Mouse (Mus musculus): ENCODE measurements at regions not wholly inside any gene's neighbourhood (a gene's known extent, or its start where the extent isn't known, plus 50 kb on each side); places are given as distances from the start of the nearest gene placed in this dataset.

- DNase-seq (ENCODE audit: low spot score in 2 of 2) = no peak
These were observed 109.6 kb upstream of the Dio3 start for GRCm38 (mm10) chr12:110169261-110169660.

DNA sequence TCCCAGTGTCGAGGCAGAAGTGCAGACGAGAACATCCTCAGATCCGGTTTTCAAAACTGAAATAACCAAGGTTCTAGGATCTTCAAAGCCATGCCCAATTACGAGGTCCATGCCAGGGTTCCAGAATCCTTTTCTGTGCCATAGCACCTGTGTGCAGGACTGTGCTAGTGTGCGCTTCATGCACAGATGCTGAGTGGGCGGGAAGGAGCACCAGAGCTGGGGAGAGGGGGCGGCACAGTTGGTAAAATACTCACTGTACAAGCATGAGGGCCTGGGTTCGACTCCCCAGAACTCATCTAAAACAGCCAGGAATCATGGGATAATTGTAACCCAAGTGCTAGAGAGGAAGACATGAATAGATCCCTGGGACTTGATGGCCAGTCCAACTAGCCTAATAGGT lies 108.4 kb upstream of the Dio3 start:
- peak; percentile 22 to 61 for DNase-seq (ENCODE audit: low spot score in 2 of 2)

DNA sequence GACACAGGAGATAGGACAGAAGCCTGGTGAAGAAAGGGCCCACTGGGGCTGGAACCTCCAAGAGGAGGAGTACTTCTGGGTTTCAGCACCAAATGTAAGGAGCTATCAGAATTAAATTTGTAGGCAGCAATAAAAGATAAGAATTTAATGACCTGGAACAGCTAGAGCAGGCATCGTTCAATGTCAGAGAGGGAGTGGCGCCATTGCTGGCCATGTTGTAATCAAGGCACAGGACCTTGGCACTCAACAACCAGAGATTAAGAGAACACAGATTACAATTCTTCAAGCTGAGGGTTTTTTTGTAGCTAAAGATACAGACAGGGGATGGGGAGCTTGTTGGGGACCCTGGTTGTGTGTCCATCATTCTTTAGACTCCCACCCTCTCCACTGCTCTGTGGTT lies 101.0 kb upstream of the Dio3 start:
- DNase-seq (ENCODE audit: low spot score in 2 of 2) = no peak

DNA sequence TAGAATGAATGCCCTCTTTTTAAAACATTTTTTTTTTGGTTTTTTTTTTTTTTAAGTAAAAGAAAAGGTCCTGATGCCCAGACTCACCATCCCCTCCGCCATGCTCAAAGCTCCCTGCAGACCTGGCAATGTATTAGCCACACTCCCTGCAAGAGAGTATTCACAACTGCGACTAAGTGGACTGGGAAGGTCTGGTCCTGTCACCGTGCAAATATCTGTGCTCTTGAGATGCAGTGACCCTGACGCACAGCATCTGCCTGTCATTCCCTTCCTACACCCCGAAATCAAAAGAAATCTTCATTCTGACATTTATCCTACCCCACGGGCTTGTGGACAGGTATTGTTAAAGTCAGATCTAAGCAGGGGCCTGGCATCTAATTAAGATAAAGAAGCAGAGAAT lies 95.4 kb upstream of the Dio3 start:
- DNase-seq (ENCODE audit: low spot score in 2 of 2) = no peak

DNA sequence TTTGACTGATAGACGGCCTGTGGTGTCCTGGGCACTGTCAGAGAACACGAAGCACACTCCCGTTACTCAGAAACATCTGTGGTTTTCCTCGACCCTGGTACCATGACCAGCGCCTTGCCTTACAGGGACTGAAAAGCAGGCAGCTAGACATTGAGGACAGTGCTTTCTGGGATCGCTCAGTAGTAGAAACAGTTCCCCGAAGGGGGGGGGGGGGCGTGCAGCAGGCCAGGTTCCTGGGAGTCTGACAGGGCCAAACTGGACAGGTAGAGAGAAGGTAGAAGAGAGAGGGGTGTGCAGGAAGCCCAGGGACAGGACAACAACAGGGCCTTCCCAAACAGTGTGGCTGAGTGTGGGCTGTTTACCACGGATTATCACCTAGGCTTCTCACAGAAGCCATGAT lies 93.5 kb upstream of the Dio3 start:
- no peak for DNase-seq (ENCODE audit: low spot score in 2 of 2)

- DNase-seq (ENCODE audit: low spot score in 2 of 2) = no peak
These were observed 92.5 kb upstream of the Dio3 start for GRCm38 (mm10) chr12:110186381-110186780.

DNA sequence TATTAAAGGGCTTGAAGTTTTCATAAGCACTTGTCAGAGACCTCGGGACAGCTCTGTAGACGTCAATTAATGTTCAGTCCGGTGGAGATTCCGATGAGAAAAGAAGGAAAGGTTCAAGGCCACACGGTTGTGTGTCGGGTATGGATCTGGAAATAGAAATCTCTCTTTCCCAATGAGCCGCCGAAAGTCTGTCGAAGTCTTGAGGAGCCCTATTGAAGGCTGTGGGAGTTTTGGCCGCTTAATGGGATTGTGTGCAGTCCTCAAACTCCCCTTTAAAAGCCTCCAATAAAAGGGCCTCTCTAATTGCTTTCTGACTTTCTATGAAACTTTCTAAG lies 92.0 kb upstream of the Dio3 start:
- DNase-seq (ENCODE audit: low spot score in 2 of 2) = no peak

DNA sequence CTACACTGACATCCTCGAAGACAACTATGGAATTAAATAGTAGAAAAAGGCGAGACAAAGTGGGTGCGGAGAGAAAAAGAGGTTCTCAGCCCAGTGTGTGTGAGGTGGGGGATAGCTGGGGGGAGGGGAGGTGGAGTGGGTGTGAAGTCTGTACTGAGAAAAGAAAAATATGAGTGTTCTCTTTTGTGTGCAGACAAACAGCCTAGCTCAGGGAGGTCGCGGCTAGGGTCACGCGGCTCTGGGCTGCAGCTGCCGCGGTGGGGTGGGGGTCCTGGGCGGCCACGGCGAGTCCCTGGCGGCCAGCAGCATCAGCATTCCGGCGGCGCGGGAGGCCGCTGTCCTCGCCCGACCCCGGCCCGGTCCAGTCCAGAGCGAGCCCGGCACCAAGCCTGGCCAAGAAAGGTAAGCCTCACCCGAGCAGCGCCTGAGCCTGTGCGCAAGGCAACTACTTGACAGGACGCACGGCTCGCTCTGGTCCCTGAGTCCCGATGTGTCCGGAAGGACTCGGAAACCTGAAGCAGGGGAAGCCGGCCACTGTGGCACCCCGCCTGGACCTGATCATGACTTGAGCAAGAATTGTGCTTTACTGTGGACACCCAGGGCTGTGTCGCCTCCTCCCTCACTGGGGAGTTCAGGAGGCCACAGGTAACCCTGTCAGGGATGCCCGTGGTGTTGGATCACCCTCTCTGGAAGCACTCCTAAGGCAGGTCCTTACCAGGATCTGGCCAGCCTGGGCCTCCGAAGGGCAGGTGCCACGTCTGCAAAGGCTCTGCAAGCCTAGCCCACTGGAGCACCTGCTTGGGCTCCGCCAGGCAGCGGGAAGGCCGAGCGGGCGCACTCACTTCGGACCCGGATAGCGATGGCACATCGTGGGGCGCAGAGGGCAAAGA lies 91.4 kb upstream of the Dio3 start:
- no peak for DNase-seq (ENCODE audit: low spot score in 2 of 2)

GRCm38 (mm10) chr12:110188136-110188631 lies 90.7 kb upstream of the Dio3 start:
- no peak for DNase-seq (ENCODE audit: low spot score in 2 of 2)

DNA sequence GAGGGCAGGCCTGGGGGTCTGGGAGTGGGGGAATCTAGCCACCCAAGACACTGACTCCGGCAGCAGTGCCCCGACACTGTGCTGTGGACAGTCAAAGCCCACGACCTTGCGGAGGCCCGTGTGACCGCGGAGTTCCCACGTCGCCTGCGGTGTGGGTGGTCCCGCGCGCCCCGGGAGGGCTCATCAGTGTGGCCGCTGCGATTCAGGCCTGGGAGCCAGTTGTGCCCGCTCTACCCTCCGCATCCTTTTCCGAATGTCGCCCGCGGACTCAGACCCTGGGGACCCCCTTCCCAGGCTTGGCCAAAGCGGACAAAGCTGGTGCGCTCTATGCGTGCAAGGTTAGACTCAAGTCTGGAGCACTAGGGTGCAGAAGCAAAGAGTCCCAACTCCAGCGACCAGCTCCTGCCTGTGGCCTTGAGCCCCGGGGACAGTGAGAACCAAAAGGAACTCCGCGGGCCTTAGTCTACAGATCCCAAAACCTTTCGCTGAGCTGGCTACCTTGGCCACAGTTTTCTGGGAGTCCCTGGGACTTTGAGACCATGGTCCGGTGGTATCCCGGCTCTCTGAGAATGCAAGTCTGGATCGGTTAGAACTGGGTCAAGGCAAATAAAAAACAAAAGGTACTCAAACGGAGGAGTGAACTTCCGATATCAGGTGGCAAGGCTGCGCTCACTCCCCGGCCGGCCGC lies 90.1 kb upstream of the Dio3 start:
- no peak for DNase-seq (ENCODE audit: low spot score in 2 of 2)

DNA sequence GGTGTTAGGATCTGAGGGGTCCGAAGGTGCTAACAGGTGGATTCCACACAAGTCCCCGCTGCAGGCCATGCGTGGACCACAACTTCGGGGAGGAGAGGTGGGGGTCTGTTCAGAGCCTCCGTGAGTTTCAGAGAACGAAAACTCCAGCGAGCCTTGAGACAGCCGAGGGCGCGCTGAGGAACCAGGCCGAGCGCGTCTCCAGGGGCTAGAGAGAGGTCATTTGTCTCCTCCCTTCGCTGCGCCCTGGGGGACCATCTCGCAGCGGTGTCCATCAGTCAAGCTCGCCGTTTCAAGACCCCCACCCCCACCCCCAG lies 89.6 kb upstream of the Dio3 start:
- DNase-seq (ENCODE audit: low spot score in 2 of 2) = no peak

DNA sequence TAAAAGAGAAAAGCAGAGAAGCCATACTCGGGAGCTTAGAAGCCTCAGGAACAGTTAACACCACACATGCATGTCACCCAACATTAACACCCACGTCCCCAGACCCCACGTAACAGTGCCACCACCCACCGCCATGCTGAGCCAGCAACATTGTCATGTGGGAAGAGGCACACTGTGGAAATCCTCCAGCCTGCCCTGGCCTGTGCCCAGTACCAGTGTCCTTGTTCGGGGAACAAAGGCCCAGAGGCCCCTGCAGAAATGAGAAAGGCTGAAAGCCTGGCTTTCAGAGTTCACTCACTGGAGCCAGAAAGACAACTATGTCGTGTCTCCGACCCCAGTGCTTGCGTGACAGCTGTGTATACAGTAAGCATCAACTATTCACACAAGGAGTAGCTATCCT lies 86.7 kb upstream of the Dio3 start:
- DNase-seq (ENCODE audit: low spot score in 2 of 2) = no peak

- no peak for DNase-seq (ENCODE audit: low spot score in 2 of 2)
These were observed 81.5 kb upstream of the Dio3 start for GRCm38 (mm10) chr12:110197366-110197765.

- DNase-seq (ENCODE audit: low spot score in 2 of 2) = no peak
These were observed 78.4 kb upstream of the Dio3 start for GRCm38 (mm10) chr12:110200471-110200870.

DNA sequence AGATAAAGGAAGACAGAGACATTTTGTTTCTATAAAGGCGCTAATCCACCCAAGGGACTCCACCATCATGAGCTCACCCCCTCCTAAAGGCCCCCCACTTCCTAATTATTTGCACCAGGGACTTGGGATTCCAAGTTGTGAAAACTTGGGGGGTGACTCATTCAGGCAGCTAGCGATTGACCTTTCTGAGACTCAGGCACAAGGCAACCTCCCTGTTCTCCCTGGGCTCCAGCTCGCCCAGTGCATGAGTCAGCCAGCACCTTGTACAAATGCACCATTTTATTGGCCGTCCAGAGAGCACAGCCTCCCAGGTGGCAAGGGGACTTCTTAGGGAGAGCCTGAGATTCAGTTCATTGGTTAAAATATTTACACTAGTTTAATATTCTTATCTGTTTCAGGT lies 78.0 kb upstream of the Dio3 start:
- DNase-seq (ENCODE audit: low spot score in 2 of 2) = no peak

DNA sequence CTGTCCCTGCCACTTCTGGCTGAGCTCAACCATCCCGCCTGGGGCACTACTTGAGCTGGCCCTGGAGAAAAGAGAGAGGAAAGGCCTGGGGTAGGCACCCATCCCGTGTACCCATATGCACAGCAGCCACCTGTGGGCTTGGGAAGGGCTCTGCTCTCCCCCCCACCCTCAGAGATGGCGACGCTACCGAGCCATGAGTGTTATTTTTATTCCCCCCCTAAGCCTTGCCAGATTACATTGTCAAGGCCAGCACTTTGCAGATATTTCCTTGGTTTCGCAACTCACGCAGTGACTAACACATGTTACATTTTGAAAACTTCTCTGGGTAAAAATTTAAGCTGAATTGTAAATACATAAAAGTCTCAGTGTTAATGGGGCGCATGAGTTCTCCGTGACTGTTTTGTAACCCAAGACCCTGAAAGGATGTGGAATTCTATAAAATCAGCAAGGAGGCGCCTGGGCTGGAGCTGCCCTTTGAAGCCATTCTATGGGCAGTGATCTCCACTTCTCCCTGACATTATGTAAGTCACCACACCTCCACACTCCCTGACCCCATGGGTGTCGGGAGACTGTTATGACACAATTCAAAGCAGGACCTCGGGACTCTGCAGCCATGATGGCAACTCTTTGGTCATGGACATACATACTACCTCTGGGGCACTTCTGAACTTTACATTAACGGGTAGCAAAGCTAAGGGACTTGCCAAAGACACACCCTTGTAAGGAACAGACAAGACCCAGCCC lies 75.4 kb upstream of the Dio3 start:
- DNase-seq (ENCODE audit: low spot score in 2 of 2) = peak; percentile 12 to 60

DNA sequence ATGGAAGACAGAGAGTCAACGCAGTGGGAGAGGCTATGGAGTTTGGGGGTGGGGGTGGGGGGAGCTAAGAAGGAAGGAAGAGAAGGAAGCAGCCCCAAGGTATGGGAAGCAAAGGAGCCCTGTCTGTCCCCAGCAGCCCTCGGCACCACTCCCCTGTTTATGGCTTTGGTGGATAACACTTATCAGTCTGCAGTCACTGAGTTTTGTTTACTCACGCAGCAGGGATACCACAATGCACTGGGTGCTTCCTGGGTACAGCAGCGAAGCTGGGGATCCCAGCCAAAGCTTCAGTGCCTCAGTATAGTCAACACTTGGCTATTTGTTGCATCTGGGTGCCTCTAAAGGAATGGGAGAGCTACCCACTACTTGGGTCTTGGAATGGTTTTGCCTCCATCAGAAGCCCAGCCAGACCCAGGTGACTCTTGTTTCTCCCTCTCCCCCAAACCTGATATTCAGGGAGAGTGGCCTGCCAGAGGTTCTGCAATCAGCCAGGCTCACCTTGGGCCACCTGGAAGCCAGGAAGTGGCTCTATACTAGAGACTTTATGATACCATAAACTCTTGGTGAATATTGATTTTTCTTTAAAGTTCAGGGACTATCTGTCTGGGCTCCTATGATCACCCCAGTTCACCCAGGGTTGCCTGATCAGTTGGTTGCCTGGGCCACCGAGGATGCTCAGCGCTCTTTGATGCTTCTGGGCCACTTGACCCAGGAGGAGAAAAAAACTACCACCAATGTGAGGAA lies 74.5 kb upstream of the Dio3 start:
- DNase-seq (ENCODE audit: low spot score in 2 of 2) = no peak

GRCm38 (mm10) chr12:110206271-110206670 lies 72.6 kb upstream of the Dio3 start:
- no peak for DNase-seq (ENCODE audit: low spot score in 2 of 2)

- DNase-seq (ENCODE audit: low spot score in 2 of 2) = no peak
These were observed 72.1 kb upstream of the Dio3 start for GRCm38 (mm10) chr12:110206812-110207211.

- no peak for DNase-seq (ENCODE audit: low spot score in 2 of 2)
These were observed 71.5 kb upstream of the Dio3 start for GRCm38 (mm10) chr12:110207246-110207852.

GRCm38 (mm10) chr12:110212716-110213115 lies 66.2 kb upstream of the Dio3 start:
- DNase-seq (ENCODE audit: low spot score in 2 of 2) = no peak
